In genomic region chr4:109984011-109984411, GRCm38 (mm10) we compare ENCODE assay signal across 10 mouse cellular contexts. TPM values are rescaled to one million over a fixed set of nuclear protein-coding genes. Genes with fewer than 3 reads are reported as not detected.
DNase-seq lines count a peak whose midpoint lies in the region; ATAC-seq and TF ChIP-seq lines count a peak whose summit lies in the region.
"Had no signal": no experiment of that assay in that cellular context is flagged by ENCODE, and none has a peak within 500 bp of the region (broad histone marks: within the 10 kb centered on the region; RNA-seq: fewer than 3 reads in every experiment).

No protein-coding gene starts in this region.

- under 1% methylated on average over 24 of the region's 24 CpGs for WGBS in lung, embryonic 14.5 days
- 4% methylated on average over 24 of the region's 24 CpGs for whole genome bisulfite sequencing in neural tube, embryonic 13.5 days

- peaks cover 98% of the 10 kb centered on the region for H3K27me3 ChIP-seq in lung, embryonic 14.5 days (ENCODE audit: insufficient read depth, low read length)
- peaks cover 96% of the 10 kb centered on the region for H3K27me3 ChIP-seq in neural tube, embryonic 13.5 days

- DNase-seq in adrenal gland, postnatal 10 days = peak; percentile 4
- DNase-seq in adrenal gland, postnatal 4 days (ENCODE audit: low spot score in 2 of 2) = no peak
- DNase-seq in lung, embryonic 14.5 days = no peak
- no peak for DNase-seq in lung, postnatal 4 days
- peak; percentile 4 for DNase-seq in heart, postnatal 4 days
- DNase-seq in right cerebral cortex, postnatal 36 days (ENCODE audit: low spot score in 2 of 2) = no peak
- DNase-seq in cerebellum, adult 9-10 months = no peak
- DNase-seq: kidney, adult 9 months; lung, postnatal 10 days had no signal

- no peak overlapping the region for H3K27ac ChIP-seq in lung, embryonic 14.5 days (ENCODE audit: low read depth)
- no peak overlapping the region for H3K27ac ChIP-seq in neural tube, embryonic 13.5 days (replicated peaks)

- no peaks in the 10 kb centered on the region for H3K36me3 ChIP-seq in lung, embryonic 14.5 days (ENCODE audit: insufficient read depth)
- H3K36me3 ChIP-seq in neural tube, embryonic 13.5 days = no peaks in the 10 kb centered on the region

- ATAC-seq in lung, embryonic 14.5 days (ENCODE audit: insufficient read depth) = no peak
- ATAC-seq in neural tube, embryonic 13.5 days (ENCODE audit: low read depth) = no peak

- H3K9me3 ChIP-seq in lung, embryonic 14.5 days (ENCODE audit: low read depth, low read length) = no peaks in the 10 kb centered on the region
- H3K9me3 ChIP-seq in neural tube, embryonic 13.5 days = no peaks in the 10 kb centered on the region

- 0 out of 2 replicates have a peak overlapping the region, but pooled peaks have one; percentile 12 for H3K4me3 ChIP-seq in lung, embryonic 14.5 days (ENCODE audit: low read depth, low read length)
- 0 out of 2 replicates have a peak overlapping the region, but pooled peaks have one; percentile 3 for H3K4me3 ChIP-seq in neural tube, embryonic 13.5 days

- peak overlapping the region; percentile 25; the same call in 1 of the 2 replicates for H3K4me2 ChIP-seq in lung, embryonic 14.5 days
- no peak overlapping the region for H3K4me2 ChIP-seq in neural tube, embryonic 13.5 days

- H3K4me1 ChIP-seq in lung, embryonic 14.5 days (ENCODE audit: insufficient read depth) = no peaks in the 10 kb centered on the region
- peaks cover 28% of the 10 kb centered on the region for H3K4me1 ChIP-seq in neural tube, embryonic 13.5 days (replicated peaks)

- H3K9ac ChIP-seq in lung, embryonic 14.5 days = no peak overlapping the region
- H3K9ac ChIP-seq in neural tube, embryonic 13.5 days = no peak overlapping the region

- no peak for TF ChIP-seq CTCF in lung, embryonic 14.5 days (IDR thresholded peaks at IDR 0.05; ENCODE audit: low read depth)

RNA-seq across cellular contexts. Expression of gene Dmrta2, which starts 6.2 kb away (rescaled TPM):
- under 1 TPM in 1 of 2 experiments, not detected in 1; 0.09 TPM for total RNA-seq in adrenal gland, postnatal 10 days (2021)
- under 1 TPM; 0.37 to 0.62 TPM for total RNA-seq in adrenal gland, postnatal 4 days (2021)
- 0.05 TPM in 2 replicates for polyA plus RNA-seq in lung, embryonic 14.5 days (2014; fragmentation: Nextera tagmentation; extraction: Ambion mirVana)
- under 1 TPM; 0.41 to 0.55 TPM for total RNA-seq in heart, postnatal 4 days (2021)
- polyA plus RNA-seq in neural tube, embryonic 13.5 days (2015; fragmentation: Nextera tagmentation; extraction: Ambion mirVana) = 0.14 and 0.17 TPM in 2 replicates

Comparison
In these comparisons a context has a peak if more than half of its experiments do, and no peak if none do; other contexts are left out.
1. DNase-seq: peak in adrenal gland, postnatal 10 days (single experiment) and heart, postnatal 4 days (single experiment); none in adrenal gland, postnatal 4 days (0 of 2), lung, embryonic 14.5 days (single experiment), lung, postnatal 4 days (0 of 2), right cerebral cortex, postnatal 36 days (0 of 2) and cerebellum, adult 9-10 months (single experiment).